Mouse (Mus musculus): ENCODE results near the gene Plxnc1.

GRCm38 (mm10) chr10:94780618-94781262 lies 163.9 kb downstream of the Plxnc1 start:
- TF ChIP-seq CTCF (conservative IDR thresholded peaks at IDR 0.05; ENCODE audit: low read length) = no peak
- TF ChIP-seq POU5F1 (IDR thresholded peaks at IDR 0.05; ENCODE audit: borderline replicate concordance, low read length) = no peak

Measured in E14TG2a.4 (cell line).